In the genomic region with DNA sequence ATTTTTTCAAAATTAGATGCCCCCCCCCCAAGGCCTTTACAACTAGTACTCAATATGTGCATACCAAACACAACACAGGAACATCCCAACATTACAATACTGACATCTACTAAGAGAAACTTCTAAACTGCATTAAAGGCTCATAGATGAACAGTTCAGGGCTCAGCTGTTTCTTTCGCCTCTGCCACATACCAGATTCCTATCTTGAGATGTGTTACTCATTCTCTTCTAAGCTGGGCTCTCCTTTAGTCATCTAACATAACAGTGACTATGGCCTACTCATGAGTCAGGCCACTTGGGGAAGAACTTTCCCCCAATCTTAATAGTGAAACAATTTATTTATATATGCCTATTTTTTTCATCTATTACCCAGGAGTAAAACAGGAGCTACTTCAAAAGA, we compare ENCODE assay signal across 25 mouse cellular contexts. TPM values are rescaled to one million over a fixed set of nuclear protein-coding genes. Genes with fewer than 3 reads are reported as not detected.
DNase-seq lines count a peak whose midpoint lies in the region; ATAC-seq and TF ChIP-seq lines count a peak whose summit lies in the region.
"Had no signal": no experiment of that assay in that cellular context is flagged by ENCODE, and none has a peak within 500 bp of the region (broad histone marks: within the 10 kb centered on the region; RNA-seq: fewer than 3 reads in every experiment).

No protein-coding gene starts in this region.

- no peak overlapping the region for H3K27ac ChIP-seq in limb, embryonic 10.5 days
- H3K27ac ChIP-seq: embryonic facial prominence, embryonic 15.5 days; forebrain, embryonic 10.5 days; heart, adult 2 months; hindbrain, embryonic 10.5 days; hindbrain, embryonic 15.5 days had no signal

- no peaks in the 10 kb centered on the region for H3K27me3 ChIP-seq in myocyte (ENCODE audit: control insufficient read depth, insufficient read depth, insufficient read length)
- H3K27me3 ChIP-seq in limb, embryonic 10.5 days (ENCODE audit: low read depth, poor library complexity, severe bottlenecking) = no peaks in the 10 kb centered on the region
- H3K27me3 ChIP-seq: CH12.LX; embryonic facial prominence, embryonic 15.5 days; heart, embryonic 12.5 days; hindbrain, embryonic 15.5 days had no signal

- peaks cover 28% of the 10 kb centered on the region for H3K36me3 ChIP-seq in myocyte (ENCODE audit: control insufficient read depth, insufficient read depth)
- peaks cover 38% of the 10 kb centered on the region for H3K36me3 ChIP-seq in limb, embryonic 10.5 days

- no peak for ATAC-seq in megakaryocyte, adult 5-6 weeks (ENCODE audit: poor library complexity, severe bottlenecking)

- no peaks in the 10 kb centered on the region for H3K9me3 ChIP-seq in limb, embryonic 10.5 days (replicated peaks)
- H3K9me3 ChIP-seq: embryonic facial prominence, embryonic 15.5 days; forebrain, embryonic 10.5 days; heart, embryonic 12.5 days; hindbrain, embryonic 10.5 days; hindbrain, embryonic 15.5 days had no signal

- TF ChIP-seq POLR2A in myocyte (IDR thresholded peaks at IDR 0.05; ENCODE audit: insufficient read length, low read depth) = no peak

- peak overlapping the region; percentile 25 for H3K4me2 ChIP-seq in myocyte (ENCODE audit: low read depth)
- H3K4me2 ChIP-seq: embryonic facial prominence, embryonic 15.5 days; heart, embryonic 12.5 days; hindbrain, embryonic 15.5 days had no signal

- DNase-seq in 3134 (ENCODE audit: extremely low read depth, insufficient read length, low spot score) = peak; percentile 25
- DNase-seq in 416B (ENCODE audit: low read depth) = peak; percentile 74
- peak; percentile 46 for DNase-seq in Muller cell, postnatal 12 days (ENCODE audit: inconsistent ontology term)
- DNase-seq in limb, embryonic 10.5 days (ENCODE audit: low spot score) = no peak
- DNase-seq: adrenal gland, adult 8-10 months; adrenal gland, postnatal 36 days; cerebellum, adult 11 months; cerebellum, adult 8-10 months; cerebellum, postnatal 14 days; embryo, embryonic 11 days; gastrocnemius, postnatal 10 days; heart, adult 2 months had no signal

- 76% methylated on average over 1 of the region's 1 CpGs for WGBS in limb, embryonic 10.5 days

- H3K79me2 ChIP-seq in myocyte (ENCODE audit: control insufficient read depth, insufficient read depth) = peaks cover 11% of the 10 kb centered on the region

- no peak overlapping the region for H3ac ChIP-seq in myocyte (ENCODE audit: control insufficient read depth, insufficient read length)

- H3K4me1 ChIP-seq in limb, embryonic 10.5 days = no peaks in the 10 kb centered on the region
- H3K4me1 ChIP-seq: embryonic facial prominence, embryonic 15.5 days; forebrain, embryonic 10.5 days; hindbrain, embryonic 10.5 days; hindbrain, embryonic 15.5 days had no signal

- no peak overlapping the region for H3K4me3 ChIP-seq in myocyte
- H3K4me3 ChIP-seq in limb, embryonic 10.5 days = no peak overlapping the region
- H3K4me3 ChIP-seq: embryonic facial prominence, embryonic 15.5 days; erythroblast, embryonic 14.5 days; forebrain, embryonic 10.5 days; heart, adult 2 months; heart, embryonic 12.5 days; hindbrain, embryonic 10.5 days; hindbrain, embryonic 15.5 days had no signal

TF ChIP-seq in myocyte, 11 proteins besides CTCF, POLR2A, EP300 and RAD21:
- TF ChIP-seq MYOG (IDR thresholded peaks at IDR 0.05; ENCODE audit: control insufficient read depth in 1 of 3, insufficient read depth in 1 of 3, insufficient read length in 2 of 3, low read depth in 2 of 3) (peak in 1 of 3 experiments; percentile 70), REST (IDR thresholded peaks at IDR 0.05; ENCODE audit: insufficient read depth, insufficient read length) (no peak)

RNA-seq across cellular contexts. Expression of a gene that starts 30.9 kb away (rescaled TPM):
- 33.6 TPM for polyA plus RNA-seq in myocyte (2012; fragmentation: generic; extraction: Trizol)
- polyA plus RNA-seq in limb, embryonic 10.5 days (2016; fragmentation: Nextera tagmentation; extraction: Ambion mirVana) = 0.06 TPM in 1 of 2 replicates, not detected in the other
- total RNA-seq in megakaryocyte, adult 5-6 weeks (2015) = not detected in 2 replicates
- total RNA-seq in megakaryocyte, adult 5-6 weeks (2017) = not detected in 2 replicates
- total RNA-seq: CH12.LX; common myeloid progenitor, adult 5-6 weeks had no signal
- polyA plus RNA-seq: brain, embryonic 14.5 days; erythroblast, embryonic 14.5 days; forebrain, embryonic 10.5 days; forebrain, embryonic 14.5 days; hindbrain, embryonic 10.5 days; hindbrain, embryonic 15.5 days; intestine, embryonic 16.5 days had no signal

RNA-seq across cellular contexts. Expression of a gene that starts 36.3 kb away (rescaled TPM):
- polyA plus RNA-seq in myocyte (2012; fragmentation: generic; extraction: Trizol) = 10.8 TPM
- 58.4 and 59.0 TPM in 2 replicates for polyA plus RNA-seq in limb, embryonic 10.5 days (2016; fragmentation: Nextera tagmentation; extraction: Ambion mirVana)
- 17.1 and 19.1 TPM in 2 replicates for total RNA-seq in megakaryocyte, adult 5-6 weeks (2015)
- total RNA-seq in megakaryocyte, adult 5-6 weeks (2017) = 6.6 and 11.3 TPM in 2 replicates

Comparison
In these comparisons a context has a peak if more than half of its experiments do, and no peak if none do; other contexts are left out.
1. RNA of a gene that starts 30.9 kb away (polyA plus RNA-seq): 33.6 TPM in myocyte (single experiment); 0.06 TPM in limb, embryonic 10.5 days; every median in the first group is over 10 times any median in the second.